Mouse (Mus musculus) CH12.LX (cell line): ENCODE results near the gene Cables2.
"Not testable (repeated sequence)": the region's sequence is repeated elsewhere in the genome, so short reads cannot be mapped to it uniquely, and the experiment has no call there.

ENCODE experiments used
- CHD1 ChIP-seq: IDR thresholded peaks from 2 replicates; pipeline ENCODE4 v1.6.1; 2012; ENCODE audit warnings: low read depth, low read length, improper control_type of control experiment, inconsistent platforms
- CTCF ChIP-seq, 2 experiments: IDR thresholded peaks in 1 of 2; conservative IDR thresholded peaks in 1 of 2; 2 replicates each; pipeline ENCODE4 v1.5.1; 2011 to 2012; ENCODE audit warnings: low read depth in 2 of 2, low read length in 2 of 2, improper control_type of control experiment in 1 of 2, inconsistent platforms in 1 of 2, mild to moderate bottlenecking in 1 of 2, moderate library complexity in 1 of 2
- ELF1 ChIP-seq: IDR thresholded peaks from 2 replicates; pipeline ENCODE4 v1.6.1; 2014; ENCODE audit warnings: low read depth, mild to moderate bottlenecking, inconsistent platforms, low read length, improper control_type of control experiment
- ETS1 ChIP-seq: conservative IDR thresholded peaks from 2 replicates; pipeline ENCODE4 v1.6.1; 2012; ENCODE audit warnings: low read depth, mild to moderate bottlenecking, inconsistent platforms, low read length, improper control_type of control experiment, moderate library complexity
- MAZ ChIP-seq: IDR thresholded peaks from 2 replicates; pipeline ENCODE4 v1.6.1; 2012; ENCODE audit warnings: low read depth, mild to moderate bottlenecking, inconsistent platforms, low read length, improper control_type of control experiment, moderate library complexity
- MYC ChIP-seq: IDR thresholded peaks from 2 replicates; pipeline ENCODE4 v1.6.1; 2011; ENCODE audit warnings: low read depth, mild to moderate bottlenecking, improper control_type of control experiment, low read length
- POLR2A ChIP-seq: IDR thresholded peaks from 2 replicates; pipeline ENCODE4 v1.6.1; 2011; ENCODE audit warnings: low read depth, mild to moderate bottlenecking, improper control_type of control experiment, low read length
- RAD21 ChIP-seq: IDR thresholded peaks from 2 replicates; pipeline ENCODE4 v1.6.1; 2011; ENCODE audit warnings: low read depth, mild to moderate bottlenecking, low read length, improper control_type of control experiment, moderate library complexity
- TBP ChIP-seq: conservative IDR thresholded peaks from 2 replicates; pipeline ENCODE4 v1.6.1; 2011; ENCODE audit warnings: low read depth, low read length, improper control_type of control experiment
- USF1 ChIP-seq: IDR thresholded peaks from 2 replicates; pipeline ENCODE4 v1.6.1; 2014; ENCODE audit warnings: low read depth, mild to moderate bottlenecking, inconsistent platforms, low read length, improper control_type of control experiment

GRCm38 (mm10) chr2:180259826-180260609 is 13.3 kb downstream of the Cables2 start:
- TF ChIP-seq CHD1; TBP; MYC; ETS1; CTCF (conservative IDR thresholded peaks at IDR 0.05 in 1 of 2, IDR thresholded peaks at IDR 0.05 in 1 of 2; ENCODE audit: low read depth in 2 of 2, low read length in 2 of 2); USF1; ELF1; RAD21; MAZ: not testable (repeated sequence)
- peak; percentile 35; the same call in 1 of the 2 replicates for TF ChIP-seq POLR2A
